Mouse (Mus musculus): ENCODE measurements at regions not wholly inside any gene's neighbourhood (a gene's known extent, or its start where the extent isn't known, plus 50 kb on each side); places are given as distances from the start of the nearest gene placed in this dataset.
"Not testable (repeated sequence)": the region's sequence is repeated elsewhere in the genome, so short reads cannot be mapped to it uniquely, and the experiment has no call there.

DNA sequence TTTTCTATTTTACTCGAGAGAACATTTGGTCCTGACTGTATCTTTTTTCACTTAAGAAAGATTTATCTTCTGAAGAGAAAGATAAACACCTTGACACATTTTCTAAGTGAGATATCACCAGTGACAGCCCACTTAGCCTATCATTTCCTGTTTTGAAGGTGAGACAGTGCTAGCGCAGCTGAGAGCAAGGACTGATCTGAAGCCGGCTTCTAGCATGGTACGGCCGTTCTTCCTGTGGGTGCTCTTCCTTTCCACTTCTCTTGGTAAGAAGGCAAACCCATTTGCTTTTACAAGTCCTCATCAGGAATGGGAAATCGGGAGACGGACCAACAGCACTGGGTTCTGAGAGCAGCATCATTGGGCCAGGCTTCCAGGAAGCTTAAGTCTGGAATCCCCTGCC, 293.1 kb downstream of the Dad1 start:
- H3K4me1 ChIP-seq: no peaks in the 10 kb centered on the region
- no peak overlapping the region for H3K4me2 ChIP-seq (replicated peaks)
- H3K4me3 ChIP-seq: no peak overlapping the region
- H3K36me3 ChIP-seq: no peaks in the 10 kb centered on the region
- WGBS: 69% methylated on average over 7 of the region's 7 CpGs
- no peaks in the 10 kb centered on the region for H3K27me3 ChIP-seq
- H3K27ac ChIP-seq: no peak overlapping the region
- H3K9ac ChIP-seq: no peak overlapping the region
- ATAC-seq (ENCODE audit: low FRiP score, low read depth): no peak
- H3K9me3 ChIP-seq: no peaks in the 10 kb centered on the region

- ATAC-seq (ENCODE audit: low FRiP score, low read depth); H3K9ac ChIP-seq; H3K4me2 ChIP-seq (replicated peaks); H3K4me1 ChIP-seq; H3K9me3 ChIP-seq; H3K27me3 ChIP-seq; H3K27ac ChIP-seq; H3K36me3 ChIP-seq; H3K4me3 ChIP-seq: not testable (repeated sequence)
- 96% methylated on average over 29 of the region's 29 CpGs for WGBS
These were observed 318.1 kb downstream of the Dad1 start for GRCm38 (mm10) chr14:53935791-53936231.

DNA sequence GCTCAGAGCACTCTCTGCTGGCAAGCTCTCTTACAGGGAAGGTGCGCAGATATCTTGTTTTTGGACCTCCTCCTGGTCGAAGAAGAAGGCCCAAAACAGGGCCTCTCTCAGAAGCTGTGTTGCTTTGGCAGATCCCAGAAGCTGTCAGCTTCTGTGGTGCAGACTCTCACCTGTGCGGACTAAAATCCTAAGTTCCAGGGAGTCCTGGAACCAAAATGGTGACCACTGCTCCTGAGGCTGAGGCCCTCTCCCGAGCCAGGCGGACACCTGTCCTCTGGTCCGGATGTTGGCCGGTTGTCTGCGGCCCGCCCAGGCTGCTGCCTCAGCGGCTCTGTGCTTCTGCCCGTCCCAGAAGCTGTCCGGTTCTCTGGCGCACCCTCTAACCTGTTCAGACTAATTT, 318.6 kb downstream of the Dad1 start:
- not testable (repeated sequence) for H3K4me3 ChIP-seq; ATAC-seq (ENCODE audit: low FRiP score, low read depth); H3K4me1 ChIP-seq; H3K9ac ChIP-seq; H3K4me2 ChIP-seq (replicated peaks); H3K27me3 ChIP-seq; H3K9me3 ChIP-seq; H3K27ac ChIP-seq; H3K36me3 ChIP-seq
- WGBS: 95% methylated on average over 9 of the region's 13 CpGs

DNA sequence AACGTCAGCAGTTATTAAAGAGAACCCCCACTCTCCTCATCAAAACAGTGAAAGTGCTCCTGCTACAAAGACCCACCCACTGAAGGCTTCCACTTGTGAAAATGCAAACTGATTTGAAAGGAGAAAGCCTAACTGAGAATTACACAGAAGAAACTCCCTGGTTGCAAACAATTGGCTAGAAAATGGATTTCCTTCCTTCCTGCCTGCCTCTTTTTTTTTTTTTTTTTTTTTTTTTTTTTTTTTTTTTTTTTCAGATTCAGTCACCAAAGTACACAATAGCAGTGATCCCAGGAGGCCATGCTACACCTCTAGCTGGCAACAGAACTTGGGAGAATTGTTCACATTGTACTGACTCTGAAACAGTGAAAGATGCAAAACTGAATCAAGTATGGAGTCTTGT, 343.0 kb downstream of the Dad1 start:
- H3K4me3 ChIP-seq: no peak overlapping the region
- H3K27me3 ChIP-seq: no peaks in the 10 kb centered on the region
- H3K9me3 ChIP-seq: no peaks in the 10 kb centered on the region
- no peak overlapping the region for H3K9ac ChIP-seq
- no peak for ATAC-seq (ENCODE audit: low FRiP score, low read depth)
- no peaks in the 10 kb centered on the region for H3K4me1 ChIP-seq
- 64% methylated on average over 1 of the region's 1 CpGs for WGBS
- no peaks in the 10 kb centered on the region for H3K36me3 ChIP-seq
- H3K4me2 ChIP-seq (replicated peaks): no peak overlapping the region
- H3K27ac ChIP-seq: no peak overlapping the region

DNA sequence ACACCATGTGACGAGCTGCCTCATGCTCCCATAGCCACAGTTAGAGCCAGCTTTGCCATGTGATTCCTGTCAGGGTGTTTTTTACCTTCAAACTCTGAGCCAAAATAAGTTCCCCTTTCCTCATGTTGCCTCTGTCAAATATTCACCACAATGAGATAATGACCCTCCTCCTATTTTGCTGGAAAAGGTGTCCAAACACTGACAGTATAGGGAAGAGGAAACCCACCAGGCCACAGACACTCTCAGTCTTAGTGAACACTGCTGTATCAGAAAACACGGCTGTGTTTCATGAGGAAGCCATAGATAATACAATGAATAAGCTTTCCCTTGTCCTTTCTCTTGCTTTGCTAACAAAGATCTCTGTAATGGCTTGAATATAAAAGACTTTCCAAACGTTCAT, 349.3 kb downstream of the Dad1 start:
- Histone ChIP-seq H3K4me1 (no peaks in the 10 kb centered on the region), H3K36me3 (no peaks in the 10 kb centered on the region), H3K9me3 (no peaks in the 10 kb centered on the region), H3K4me2 (replicated peaks) (no peak overlapping the region), H3K9ac (no peak overlapping the region), H3K27me3 (no peaks in the 10 kb centered on the region), H3K4me3 (no peak overlapping the region), H3K27ac (no peak overlapping the region)
- ATAC-seq (ENCODE audit: low FRiP score, low read depth): no peak
- WGBS: 68% methylated on average over 3 of the region's 3 CpGs

GRCm38 (mm10) chr14:53901103-53901502, 352.8 kb downstream of the Dad1 start:
- Histone ChIP-seq H3K36me3 (no peaks in the 10 kb centered on the region), H3K9me3 (no peaks in the 10 kb centered on the region), H3K4me1 (no peaks in the 10 kb centered on the region), H3K27me3 (no peaks in the 10 kb centered on the region), H3K9ac (no peak overlapping the region), H3K4me3 (no peak overlapping the region), H3K4me2 (replicated peaks) (no peak overlapping the region), H3K27ac (no peak overlapping the region)
- ATAC-seq (ENCODE audit: low FRiP score, low read depth): no peak
- WGBS: 88% methylated on average over 1 of the region's 1 CpGs

GRCm38 (mm10) chr14:53881304-53881703, 372.6 kb downstream of the Dad1 start:
- WGBS: 7% methylated on average over 3 of the region's 3 CpGs
- Histone ChIP-seq H3K4me2 (replicated peaks) (no peak overlapping the region), H3K4me3 (no peak overlapping the region), H3K27ac (no peak overlapping the region), H3K4me1 (no peaks in the 10 kb centered on the region), H3K36me3 (no peaks in the 10 kb centered on the region), H3K27me3 (0 out of 2 replicates have a peak, but pooled peaks cover 4% of the 10 kb centered on the region), H3K9ac (no peak overlapping the region), H3K9me3 (no peaks in the 10 kb centered on the region)
- no peak for ATAC-seq (ENCODE audit: low FRiP score, low read depth)

GRCm38 (mm10) chr14:53876581-53876980, 377.3 kb downstream of the Dad1 start:
- H3K9ac ChIP-seq: no peak overlapping the region
- no peaks in the 10 kb centered on the region for H3K4me1 ChIP-seq
- H3K27ac ChIP-seq: no peak overlapping the region
- no peak overlapping the region for H3K4me3 ChIP-seq
- H3K27me3 ChIP-seq: 0 out of 2 replicates have a peak, but pooled peaks cover 9% of the 10 kb centered on the region
- H3K4me2 ChIP-seq (replicated peaks): no peak overlapping the region
- no peak for ATAC-seq (ENCODE audit: low FRiP score, low read depth)
- H3K9me3 ChIP-seq: no peaks in the 10 kb centered on the region
- WGBS: 65% methylated on average over 7 of the region's 7 CpGs
- H3K36me3 ChIP-seq: no peaks in the 10 kb centered on the region

GRCm38 (mm10) chr14:53875736-53876135, 378.2 kb downstream of the Dad1 start:
- 0 out of 2 replicates have a peak, but pooled peaks cover 9% of the 10 kb centered on the region for H3K27me3 ChIP-seq
- WGBS: 65% methylated on average over 6 of the region's 6 CpGs
- no peak overlapping the region for H3K4me2 ChIP-seq (replicated peaks)
- H3K9ac ChIP-seq: no peak overlapping the region
- H3K27ac ChIP-seq: no peak overlapping the region
- no peak overlapping the region for H3K4me3 ChIP-seq
- H3K36me3 ChIP-seq: no peaks in the 10 kb centered on the region
- no peak for ATAC-seq (ENCODE audit: low FRiP score, low read depth)
- H3K4me1 ChIP-seq: no peaks in the 10 kb centered on the region
- no peaks in the 10 kb centered on the region for H3K9me3 ChIP-seq

DNA sequence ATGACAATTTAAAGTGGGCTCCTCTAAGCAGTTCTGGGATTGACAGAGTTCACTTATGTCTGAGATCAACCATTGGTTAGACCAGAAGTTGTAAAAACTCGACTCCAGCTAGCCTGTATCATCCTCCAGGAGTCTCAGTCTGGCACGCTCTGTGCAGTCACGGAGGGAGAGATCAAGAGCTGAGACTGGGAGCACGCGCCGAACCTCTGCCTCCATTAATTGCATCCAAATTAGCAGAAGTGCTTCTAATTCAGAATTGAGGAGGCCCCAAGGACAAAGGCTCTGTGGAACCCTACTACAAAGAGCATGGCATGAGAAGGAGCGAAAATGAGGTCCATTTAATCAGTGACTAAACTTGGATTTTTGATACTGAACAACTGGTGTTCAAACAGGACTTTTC, 406.9 kb downstream of the Dad1 start:
- Histone ChIP-seq H3K36me3 (no peaks in the 10 kb centered on the region), H3K27ac (no peak overlapping the region), H3K9me3 (no peaks in the 10 kb centered on the region), H3K27me3 (no peaks in the 10 kb centered on the region), H3K9ac (no peak overlapping the region), H3K4me3 (no peak overlapping the region), H3K4me1 (no peaks in the 10 kb centered on the region), H3K4me2 (replicated peaks) (no peak overlapping the region)
- ATAC-seq (ENCODE audit: low FRiP score, low read depth): no peak
- WGBS: 72% methylated on average over 7 of the region's 7 CpGs

GRCm38 (mm10) chr14:53845646-53846045, 408.3 kb downstream of the Dad1 start:
- 93% methylated on average over 9 of the region's 9 CpGs for WGBS
- Histone ChIP-seq H3K9ac (no peak overlapping the region), H3K4me2 (replicated peaks) (no peak overlapping the region), H3K27ac (no peak overlapping the region), H3K4me3 (no peak overlapping the region), H3K9me3 (no peaks in the 10 kb centered on the region), H3K4me1 (no peaks in the 10 kb centered on the region), H3K36me3 (no peaks in the 10 kb centered on the region), H3K27me3 (no peaks in the 10 kb centered on the region)
- no peak for ATAC-seq (ENCODE audit: low FRiP score, low read depth)

DNA sequence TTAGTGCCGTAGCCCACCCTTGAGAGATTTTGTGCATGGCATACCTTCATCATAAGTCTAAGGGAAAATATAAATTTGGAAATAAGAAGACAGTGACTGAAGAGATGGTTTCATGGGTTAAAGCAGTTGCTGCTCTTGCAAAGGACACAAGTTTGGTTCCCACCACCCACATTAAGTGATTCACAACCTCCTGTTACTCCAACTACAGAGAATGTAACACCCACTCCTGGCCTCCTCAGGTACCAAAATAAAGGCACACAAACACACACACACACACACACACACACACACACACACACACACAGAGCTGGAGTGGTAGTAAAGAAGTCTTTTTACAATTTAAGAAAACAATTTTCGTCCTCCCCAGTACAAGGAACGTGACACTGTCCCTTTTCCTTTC, 421.4 kb downstream of the Dad1 start:
- Histone ChIP-seq H3K27me3 (no peaks in the 10 kb centered on the region), H3K9ac (no peak overlapping the region), H3K9me3 (no peaks in the 10 kb centered on the region), H3K4me3 (no peak overlapping the region), H3K27ac (no peak overlapping the region), H3K36me3 (no peaks in the 10 kb centered on the region), H3K4me1 (no peaks in the 10 kb centered on the region), H3K4me2 (replicated peaks) (no peak overlapping the region)
- 69% methylated on average over 3 of the region's 3 CpGs for WGBS
- ATAC-seq (ENCODE audit: low FRiP score, low read depth): no peak

- ATAC-seq (ENCODE audit: low FRiP score, low read depth): no peak
- WGBS: 83% methylated on average over 6 of the region's 6 CpGs
- Histone ChIP-seq H3K4me1 (no peaks in the 10 kb centered on the region), H3K4me2 (replicated peaks) (no peak overlapping the region), H3K9me3 (no peaks in the 10 kb centered on the region), H3K27me3 (no peaks in the 10 kb centered on the region), H3K4me3 (no peak overlapping the region), H3K36me3 (no peaks in the 10 kb centered on the region), H3K9ac (no peak overlapping the region), H3K27ac (no peak overlapping the region)
These were observed 422.3 kb downstream of the Dad1 start for GRCm38 (mm10) chr14:53831651-53832050.

Data from limb, embryonic 13.5 days (tissue).